Mouse (Mus musculus) embryonic facial prominence, embryonic 14.5 days (tissue): ENCODE measurements at regions not wholly inside any gene's neighbourhood (a gene's known extent, or its start where the extent isn't known, plus 50 kb on each side); places are given as distances from the start of the nearest gene placed in this dataset.

ENCODE experiments used
- ATAC-seq: fragments of 200-750 bp; cut with Nextera tagmentation; 2 replicates; pipeline ENCODE4 v1.8.0; 2017; ENCODE audit warnings: low read depth, moderate number of reproducible peaks, moderate TSS enrichment
- DNase-seq: peaks from one replicate; pipeline ENCODE4 v3.0.0-alpha.2; 2015; ENCODE audit warnings: low spot score
- H3K27ac ChIP-seq: fragments of 300-500 bp; sonication (generic); replicated peaks from 2 replicates; pipeline ENCODE4 v1.5.1; 2014; ENCODE audit warnings: low read depth, mild to moderate bottlenecking, low read length, moderate library complexity
- H3K27me3 ChIP-seq: fragments of 300-500 bp; sonication (generic); replicated peaks from 2 replicates; pipeline ENCODE4 v1.6.1; 2014; ENCODE audit warnings: low read length; ENCODE audit not compliant: control insufficient read depth, insufficient read depth
- H3K36me3 ChIP-seq: fragments of 300-500 bp; sonication (generic); 2 replicates; pipeline ENCODE4 v1.6.1; 2014; ENCODE audit warnings: low read length, mixed read lengths; ENCODE audit not compliant: control insufficient read depth, insufficient read depth
- H3K4me1 ChIP-seq: fragments of 300-500 bp; sonication (generic); 2 replicates; pipeline ENCODE4 v1.6.1; 2014; ENCODE audit warnings: antibody characterized with exemption, low read length; ENCODE audit not compliant: control insufficient read depth, insufficient read depth
- H3K4me2 ChIP-seq: fragments of 300-500 bp; sonication (generic); 2 replicates; pipeline ENCODE4 v1.6.1; 2014; ENCODE audit warnings: low read depth, mild to moderate bottlenecking, low read length, moderate library complexity, mixed read lengths
- H3K4me3 ChIP-seq: fragments of 300-500 bp; sonication (generic); 2 replicates; pipeline ENCODE4 v1.5.1; 2014; ENCODE audit warnings: low read depth, mild to moderate bottlenecking, low read length
- H3K9ac ChIP-seq: fragments of 300-500 bp; sonication (generic); 2 replicates; pipeline ENCODE4 v1.6.1; 2014; ENCODE audit warnings: low read depth, mild to moderate bottlenecking, low read length, moderate library complexity, mixed read lengths
- H3K9me3 ChIP-seq: fragments of 300-500 bp; sonication (generic); 2 replicates; pipeline ENCODE4 v1.6.1; 2016; ENCODE audit warnings: low read length; ENCODE audit not compliant: control insufficient read depth
- WGBS: fragments of 180-500 bp; shearing (Covaris S2); extraction: QIAGEN DNeasy Blood & Tissue Kit; methylation state at CpG from one replicate; pipeline ENCODE4 v1.1.7; 2014; 5-methylcytosine and 5-hydroxymethylcytosine counted together

- Histone ChIP-seq H3K4me1 (peaks cover 15% of the 10 kb centered on the region), H3K36me3 (no peaks in the 10 kb centered on the region), H3K4me3 (no peak overlapping the region), H3K27me3 (no peaks in the 10 kb centered on the region), H3K9me3 (no peaks in the 10 kb centered on the region), H3K27ac (no peak overlapping the region), H3K4me2 (no peak overlapping the region), H3K9ac (no peak overlapping the region)
- DNase-seq (no peak), ATAC-seq (no peak)
These were observed 66.8 kb upstream of the Tgif1 start for GRCm38 (mm10) chr17:70920181-70920580.

DNA sequence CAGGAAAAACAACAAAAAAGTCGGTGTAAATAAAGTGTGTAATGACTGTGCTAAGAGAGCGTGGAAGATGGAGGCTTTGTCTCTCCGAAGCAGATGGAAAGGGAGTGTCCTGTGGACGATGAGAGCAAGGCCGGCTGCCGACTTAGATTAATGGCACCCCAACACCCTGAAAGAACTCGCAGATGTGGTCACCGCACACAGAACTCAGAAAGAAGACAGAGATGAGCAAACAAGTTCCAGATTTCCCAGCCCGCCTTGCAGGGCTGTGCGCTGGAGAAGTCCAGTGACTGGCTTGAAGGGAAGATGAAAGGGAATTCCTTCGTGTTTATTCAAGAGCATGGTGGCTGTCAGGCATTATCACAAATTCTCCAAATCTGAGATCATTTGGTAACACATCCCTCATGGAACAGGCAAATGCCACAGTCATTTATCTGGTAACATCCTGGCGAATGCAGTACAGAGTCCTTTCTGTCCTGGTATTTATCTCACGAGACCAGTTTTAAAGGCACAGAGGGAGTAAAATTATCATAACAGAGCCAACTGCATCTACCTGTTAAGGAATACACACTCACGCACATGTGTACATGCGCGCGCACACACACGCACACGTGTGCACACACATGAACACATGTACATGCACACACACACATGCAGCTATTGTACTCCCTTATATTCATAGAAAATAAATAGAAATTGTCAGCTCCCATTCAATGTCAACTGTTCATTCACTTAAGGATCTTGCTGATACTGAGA is 64.0 kb upstream of the Tgif1 start:
- H3K27me3 ChIP-seq = no peaks in the 10 kb centered on the region
- H3K4me3 ChIP-seq = no peak overlapping the region
- H3K4me1 ChIP-seq = peaks cover 15% of the 10 kb centered on the region
- DNase-seq (no peak), ATAC-seq (no peak)
- H3K9ac ChIP-seq = no peak overlapping the region
- no peaks in the 10 kb centered on the region for H3K9me3 ChIP-seq
- H3K36me3 ChIP-seq = no peaks in the 10 kb centered on the region
- H3K4me2 ChIP-seq = no peak overlapping the region
- WGBS = 55% methylated on average over 19 of the region's 19 CpGs
- H3K27ac ChIP-seq = no peak overlapping the region

DNA sequence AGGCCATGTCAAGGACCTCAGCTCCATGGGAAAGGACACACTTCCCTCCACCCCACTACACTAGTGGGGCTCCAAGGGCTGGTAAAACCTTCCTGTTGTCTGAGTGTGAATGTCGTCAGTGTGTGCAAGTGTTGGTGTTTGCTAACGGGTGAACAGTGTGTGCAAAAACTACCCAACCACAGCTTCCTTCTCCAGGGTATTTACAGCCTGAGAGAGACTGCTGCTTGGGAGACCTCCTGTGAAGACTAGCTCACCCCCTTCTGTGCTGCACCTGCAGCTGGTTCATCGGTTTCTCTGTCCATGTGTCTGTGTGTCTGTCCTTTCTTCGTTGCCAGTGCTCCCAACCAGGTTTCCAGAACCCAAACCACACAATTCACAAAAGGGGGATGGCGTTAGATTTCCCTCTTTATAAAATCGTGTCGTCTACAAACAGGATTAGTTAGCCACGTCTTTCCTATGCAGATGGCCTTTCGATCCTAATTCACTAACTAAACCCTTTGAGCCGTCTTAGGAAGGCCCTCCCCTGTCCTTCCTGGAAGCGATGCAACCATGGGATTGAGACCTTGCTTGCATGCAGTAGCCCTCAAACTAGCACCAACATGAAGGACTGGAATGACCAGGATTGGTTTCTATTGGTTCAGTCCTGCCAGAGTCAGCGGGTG is 62.9 kb upstream of the Tgif1 start:
- Histone ChIP-seq H3K9ac (no peak overlapping the region), H3K4me3 (no peak overlapping the region), H3K36me3 (no peaks in the 10 kb centered on the region), H3K27ac (no peak overlapping the region), H3K4me2 (no peak overlapping the region), H3K27me3 (no peaks in the 10 kb centered on the region), H3K9me3 (no peaks in the 10 kb centered on the region), H3K4me1 (peaks cover 15% of the 10 kb centered on the region)
- WGBS = 61% methylated on average over 12 of the region's 12 CpGs
- ATAC-seq (no peak), DNase-seq (no peak)

DNA sequence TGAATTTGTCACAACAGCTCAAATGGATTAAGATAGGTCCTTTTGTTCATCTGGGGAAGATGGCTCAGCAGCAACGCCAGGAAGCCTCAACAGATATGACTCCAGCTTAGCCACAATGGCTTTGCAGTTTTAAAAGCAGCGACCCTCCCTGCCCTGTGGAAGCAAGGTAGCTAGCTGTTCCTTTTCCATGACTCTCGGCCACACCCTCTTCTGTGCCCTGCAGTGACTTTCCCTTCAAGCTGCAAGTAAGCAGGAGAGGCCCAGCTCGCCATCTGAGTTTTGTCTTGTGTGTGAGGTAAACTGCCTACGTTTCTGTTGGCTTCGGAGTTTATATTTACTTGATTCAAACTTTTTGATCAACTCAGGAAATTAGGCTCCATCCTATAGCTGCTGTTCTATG is 62.1 kb upstream of the Tgif1 start:
- Histone ChIP-seq H3K36me3 (no peaks in the 10 kb centered on the region), H3K4me1 (peaks cover 15% of the 10 kb centered on the region), H3K27ac (no peak overlapping the region), H3K9me3 (no peaks in the 10 kb centered on the region), H3K27me3 (no peaks in the 10 kb centered on the region), H3K9ac (no peak overlapping the region), H3K4me2 (no peak overlapping the region), H3K4me3 (no peak overlapping the region)
- WGBS = 70% methylated on average over 6 of the region's 6 CpGs
- DNase-seq = no peak
- no peak for ATAC-seq

GRCm38 (mm10) chr17:70910238-70910637 is 56.9 kb upstream of the Tgif1 start:
- Histone ChIP-seq H3K9me3 (no peaks in the 10 kb centered on the region), H3K4me3 (no peak overlapping the region), H3K27me3 (no peaks in the 10 kb centered on the region), H3K4me2 (no peak overlapping the region), H3K9ac (no peak overlapping the region), H3K4me1 (no peaks in the 10 kb centered on the region), H3K27ac (no peak overlapping the region), H3K36me3 (no peaks in the 10 kb centered on the region)
- DNase-seq = no peak
- no peak for ATAC-seq
- 79% methylated on average over 2 of the region's 2 CpGs for WGBS

DNA sequence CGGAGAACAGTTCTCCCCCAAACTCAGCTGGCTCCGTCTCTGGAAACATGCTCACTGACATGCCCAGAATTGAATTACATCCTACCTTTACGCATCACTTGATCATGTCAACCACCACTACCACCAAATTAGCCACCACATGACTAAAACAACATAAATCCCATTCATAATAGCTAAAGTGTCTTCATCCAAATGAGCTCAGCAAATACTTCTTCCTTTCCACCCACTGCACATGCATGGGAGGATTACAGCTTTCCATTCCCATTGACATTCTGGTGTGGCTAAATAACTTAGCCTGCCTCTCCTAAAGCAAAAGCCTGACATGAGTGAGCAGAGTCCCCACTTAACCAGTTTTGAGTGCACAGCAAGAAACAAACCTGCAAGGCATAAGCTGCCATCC is 56.2 kb upstream of the Tgif1 start:
- Histone ChIP-seq H3K4me3 (no peak overlapping the region), H3K27ac (no peak overlapping the region), H3K4me1 (no peaks in the 10 kb centered on the region), H3K4me2 (no peak overlapping the region), H3K9me3 (no peaks in the 10 kb centered on the region), H3K36me3 (no peaks in the 10 kb centered on the region), H3K27me3 (no peaks in the 10 kb centered on the region), H3K9ac (no peak overlapping the region)
- ATAC-seq (no peak), DNase-seq (no peak)
- whole genome bisulfite sequencing = 61% methylated on average over 3 of the region's 3 CpGs

DNA sequence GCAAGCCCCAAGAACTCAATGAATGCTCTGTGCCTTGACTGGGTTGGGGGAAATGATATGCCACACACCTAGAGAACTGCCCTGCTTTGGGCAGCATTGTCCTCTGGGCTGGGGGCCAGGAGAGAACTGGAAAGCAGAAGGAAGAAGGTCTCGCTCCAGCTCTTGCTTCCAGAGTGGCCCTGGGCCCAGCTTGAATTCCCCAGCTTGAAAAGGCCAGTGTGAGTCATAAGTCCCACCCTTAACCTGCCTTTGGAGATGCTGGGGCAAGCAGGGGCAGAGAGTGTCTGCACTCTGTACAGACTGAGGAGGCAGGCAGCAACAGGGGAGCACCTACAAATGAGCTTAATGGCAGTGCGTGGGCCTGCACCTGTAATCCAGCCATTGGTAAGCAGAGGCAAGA is 55.0 kb upstream of the Tgif1 start:
- Histone ChIP-seq H3K36me3 (no peaks in the 10 kb centered on the region), H3K4me2 (no peak overlapping the region), H3K9ac (no peak overlapping the region), H3K27me3 (no peaks in the 10 kb centered on the region), H3K27ac (no peak overlapping the region), H3K4me3 (no peak overlapping the region), H3K4me1 (no peaks in the 10 kb centered on the region), H3K9me3 (no peaks in the 10 kb centered on the region)
- ATAC-seq = no peak
- 67% methylated on average over 2 of the region's 2 CpGs for WGBS
- DNase-seq = no peak
